Mouse (Mus musculus) G1E (cell line): ENCODE measurements around the gene Ints3.

Experiments used
- CTCF ChIP-seq: IDR thresholded peaks from 2 replicates; pipeline ENCODE4 v1.5.1; 2012; ENCODE audit warnings: low read depth, low read length, inconsistent platforms, mixed read lengths
- GATA1 ChIP-seq: IDR thresholded peaks from 2 replicates; pipeline ENCODE4 v1.6.1; 2012; ENCODE audit warnings: borderline replicate concordance, low read length, inconsistent platforms, mixed read lengths
- POLR2AphosphoS5 ChIP-seq: IDR thresholded peaks from 2 replicates; pipeline ENCODE4 v1.6.1; 2012; ENCODE audit warnings: low read depth, low read length, inconsistent platforms; ENCODE audit not compliant: insufficient replicate concordance
- TAL1 ChIP-seq: conservative IDR thresholded peaks from 2 replicates; pipeline ENCODE4 v1.6.1; 2012; ENCODE audit warnings: low read depth, low read length, inconsistent platforms, mixed read lengths

GRCm38 (mm10) chr3:90357959-90358358 lies 75.5 kb downstream of the Ints3 start:
- TF ChIP-seq CTCF (no peak), TAL1 (no peak), GATA1 (no peak), POLR2AphosphoS5 (no peak)
